Mouse (Mus musculus) ovary, adult 18-20 months (tissue): Measurements from ENCODE around the gene Sipa1l2.

Experiments used
- DNase-seq: peaks from one replicate; pipeline ENCODE4 v3.0.0; 2022; ENCODE audit warnings: low spot score, mixed read lengths

Gene Sipa1l2

GRCm38 (mm10) chr8:125576127-125576526 is 6.5 kb upstream of the Sipa1l2 start:
- DNase-seq: no peak

- no peak for DNase-seq
Observed at GRCm38 (mm10) chr8:125574280-125574679, 4.7 kb upstream of the Sipa1l2 start.

- no peak for DNase-seq
Observed at GRCm38 (mm10) chr8:125572246-125572645, 2.6 kb upstream of the Sipa1l2 start.

- DNase-seq: no peak
Observed at GRCm38 (mm10) chr8:125570835-125571465, 1.3 kb upstream of the Sipa1l2 start.

- DNase-seq: no peak
Observed at GRCm38 (mm10) chr8:125570389-125570788, 781 bp upstream of the Sipa1l2 start.

GRCm38 (mm10) chr8:125568851-125569532 is 616 bp downstream of the Sipa1l2 start:
- DNase-seq: no peak

GRCm38 (mm10) chr8:125568421-125568850 is 1.2 kb downstream of the Sipa1l2 start:
- DNase-seq: no peak

GRCm38 (mm10) chr8:125567569-125567968 is 2.0 kb downstream of the Sipa1l2 start:
- DNase-seq: no peak

GRCm38 (mm10) chr8:125562878-125563277 is 6.7 kb downstream of the Sipa1l2 start:
- no peak for DNase-seq

GRCm38 (mm10) chr8:125560825-125561490 is 8.7 kb downstream of the Sipa1l2 start:
- no peak for DNase-seq

- DNase-seq: no peak
Observed at GRCm38 (mm10) chr8:125559066-125559653, 10.4 kb downstream of the Sipa1l2 start.

GRCm38 (mm10) chr8:125558109-125559065 is 11.2 kb downstream of the Sipa1l2 start:
- peak; percentile 67 for DNase-seq

- no peak for DNase-seq
Observed at GRCm38 (mm10) chr8:125557391-125558108, 12.1 kb downstream of the Sipa1l2 start.

GRCm38 (mm10) chr8:125556706-125557105 is 12.9 kb downstream of the Sipa1l2 start:
- DNase-seq: no peak

GRCm38 (mm10) chr8:125550567-125550966 is 19.0 kb downstream of the Sipa1l2 start:
- DNase-seq: no peak

GRCm38 (mm10) chr8:125547296-125547695 is 22.3 kb downstream of the Sipa1l2 start:
- no peak for DNase-seq

- DNase-seq: no peak
Observed at GRCm38 (mm10) chr8:125545866-125546265, 23.7 kb downstream of the Sipa1l2 start.

GRCm38 (mm10) chr8:125542893-125543613 is 26.6 kb downstream of the Sipa1l2 start:
- no peak for DNase-seq

GRCm38 (mm10) chr8:125539056-125540013 is 30.3 kb downstream of the Sipa1l2 start:
- no peak for DNase-seq
